Mouse (Mus musculus): ENCODE measurements around the gene Lamb3.

Lamb3 gene

GRCm38 (mm10) chr1:193381597-193382404, 174.3 kb downstream of the Lamb3 start:
- DNase-seq (ENCODE audit: low read depth, low spot score), result no peak

GRCm38 (mm10) chr1:193382435-193382834, 174.9 kb downstream of the Lamb3 start:
- DNase-seq (ENCODE audit: low read depth, low spot score), result no peak

DNA sequence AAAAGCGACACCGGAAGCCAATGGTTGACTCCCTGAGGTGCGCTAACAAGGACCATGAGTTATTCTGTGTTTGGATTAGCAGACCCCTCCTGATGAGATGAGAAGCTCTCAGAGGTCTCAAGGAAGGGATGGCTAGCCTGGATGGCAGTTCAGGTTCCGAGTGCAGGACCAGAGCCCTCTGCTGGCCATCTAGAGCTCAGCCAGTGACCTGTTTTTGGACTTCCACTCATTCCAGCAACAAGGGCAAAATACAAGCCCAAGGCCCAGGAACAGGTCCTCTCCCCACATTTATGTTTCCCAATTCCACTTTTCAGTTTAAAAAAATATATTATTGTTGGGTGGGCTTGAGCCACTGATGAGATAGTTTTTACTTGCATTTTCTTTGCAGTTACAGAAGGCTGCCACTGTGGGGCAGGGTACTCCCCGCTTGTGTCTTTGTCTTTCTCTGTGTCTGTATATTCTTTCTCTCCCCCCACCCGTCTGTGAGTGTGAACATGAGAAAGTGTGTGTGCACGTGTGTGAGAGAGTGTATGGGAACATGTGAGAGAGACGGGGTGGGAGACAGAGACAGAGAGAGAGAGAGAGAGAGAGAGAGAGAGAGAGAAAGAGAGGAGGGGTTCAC, 175.5 kb downstream of the Lamb3 start:
- no peak for DNase-seq (ENCODE audit: low read depth, low spot score)

DNA sequence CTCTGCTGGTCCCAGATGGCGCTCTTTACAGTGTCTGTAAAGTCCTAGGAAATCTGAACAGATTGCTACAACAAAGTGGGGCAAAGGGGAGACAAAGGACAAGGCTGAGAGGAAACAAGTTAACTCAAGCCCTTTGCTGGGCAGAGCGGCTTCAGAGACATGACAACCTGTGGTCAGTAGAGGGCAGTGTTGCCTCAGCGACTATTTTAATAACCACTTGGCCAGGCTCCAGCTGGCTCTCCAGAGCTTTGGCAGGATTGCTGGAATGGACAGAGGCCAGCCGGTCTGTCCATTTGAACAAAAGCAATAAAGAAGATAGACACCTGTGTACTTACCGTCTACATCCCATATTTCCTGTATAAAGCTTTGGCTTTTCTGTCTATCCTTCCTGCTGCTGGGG, 178.6 kb downstream of the Lamb3 start:
- peak; percentile 69 for DNase-seq (ENCODE audit: low read depth, low spot score)

- DNase-seq (ENCODE audit: low read depth, low spot score), result no peak
Observed at GRCm38 (mm10) chr1:193387241-193387640, 179.7 kb downstream of the Lamb3 start.

- DNase-seq (ENCODE audit: low read depth, low spot score), result no peak
Observed at GRCm38 (mm10) chr1:193389505-193389904, 182.0 kb downstream of the Lamb3 start.

GRCm38 (mm10) chr1:193390004-193390403, 182.5 kb downstream of the Lamb3 start:
- no peak for DNase-seq (ENCODE audit: low read depth, low spot score)

DNA sequence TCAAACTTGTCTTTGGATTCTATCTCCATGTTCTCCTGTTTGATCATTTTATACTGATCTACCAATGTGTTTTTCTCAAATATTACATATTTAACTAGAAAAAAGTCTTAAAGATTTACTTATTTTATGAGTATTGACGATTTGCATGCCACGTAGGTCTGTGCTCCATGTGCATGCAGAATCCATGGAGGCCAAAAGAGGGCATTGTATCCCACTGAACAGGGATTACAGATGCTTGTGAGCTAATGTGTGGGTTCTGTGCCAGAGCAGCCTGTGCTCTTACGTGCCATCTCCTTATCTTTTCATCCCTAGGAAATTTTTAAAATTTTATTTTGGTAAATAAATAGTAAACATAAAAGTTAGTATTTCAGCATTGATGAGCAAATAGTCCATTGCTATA, 184.8 kb downstream of the Lamb3 start:
- DNase-seq (ENCODE audit: low read depth, low spot score), result no peak
